Mouse (Mus musculus) midbrain, embryonic 14.5 days (tissue): ENCODE measurements at regions not wholly inside any gene's neighbourhood (a gene's known extent, or its start where the extent isn't known, plus 50 kb on each side); places are given as distances from the start of the nearest gene placed in this dataset.

Experiments
- ATAC-seq: fragments of 200-750 bp; cut with Nextera tagmentation; 2 replicates; pipeline ENCODE4 v1.8.0; 2017; ENCODE audit warnings: moderate number of reproducible peaks, moderate library complexity; ENCODE audit not compliant: low FRiP score, low TSS enrichment
- DNase-seq: peaks from one replicate; pipeline ENCODE4 v3.0.0-alpha.2; 2015
- H3K27ac ChIP-seq: fragments of 300-500 bp; sonication (generic); replicated peaks from 2 replicates; pipeline ENCODE4 v1.5.1; 2014; ENCODE audit warnings: mild to moderate bottlenecking, low read depth, low read length, moderate library complexity
- H3K27me3 ChIP-seq: fragments of 300-500 bp; sonication (generic); 2 replicates; pipeline ENCODE4 v1.6.1; 2014; ENCODE audit warnings: low read length, control low read depth, mixed read lengths; ENCODE audit not compliant: control insufficient read depth, insufficient read depth
- H3K36me3 ChIP-seq: fragments of 300-500 bp; sonication (generic); 2 replicates; pipeline ENCODE4 v1.6.1; 2014; ENCODE audit warnings: low read length, control low read depth; ENCODE audit not compliant: control insufficient read depth, insufficient read depth
- H3K4me1 ChIP-seq: fragments of 300-500 bp; sonication (generic); 2 replicates; pipeline ENCODE4 v1.6.1; 2014; ENCODE audit warnings: mild to moderate bottlenecking, antibody characterized with exemption, low read length, control low read depth; ENCODE audit not compliant: control insufficient read depth, insufficient read depth
- H3K4me2 ChIP-seq: fragments of 300-500 bp; sonication (generic); 2 replicates; pipeline ENCODE4 v1.6.1; 2014; ENCODE audit warnings: mild to moderate bottlenecking, low read length, moderate library complexity
- H3K4me3 ChIP-seq: fragments of 300-500 bp; sonication (generic); replicated peaks from 2 replicates; pipeline ENCODE4 v1.5.1; 2014; ENCODE audit warnings: low read depth, low read length
- H3K9ac ChIP-seq: fragments of 300-500 bp; sonication (generic); replicated peaks from 2 replicates; pipeline ENCODE4 v1.6.1; 2014; ENCODE audit warnings: mild to moderate bottlenecking, low read length, moderate library complexity
- H3K9me3 ChIP-seq: fragments of 300-500 bp; sonication (generic); 2 replicates; pipeline ENCODE4 v1.6.1; 2016; ENCODE audit warnings: low read length, control low read depth, mixed read lengths; ENCODE audit not compliant: control insufficient read depth
- WGBS: fragments of 180-500 bp; shearing (Covaris S2); extraction: QIAGEN DNeasy Blood & Tissue Kit; methylation state at CpG from one replicate; pipeline ENCODE4 v1.1.7; 2014; 5-methylcytosine and 5-hydroxymethylcytosine counted together

- Histone ChIP-seq H3K27me3 (no peaks in the 10 kb centered on the region), H3K9ac (no peak overlapping the region), H3K4me1 (peaks cover 21% of the 10 kb centered on the region), H3K4me2 (peak overlapping the region; percentile 64), H3K36me3 (no peaks in the 10 kb centered on the region), H3K9me3 (no peaks in the 10 kb centered on the region), H3K4me3 (peak overlapping the region; percentile 30), H3K27ac (peak overlapping the region; percentile 94)
- WGBS: 7% methylated on average over 2 of the region's 2 CpGs
- DNase-seq (no peak), ATAC-seq (peak; percentile 13; the same call in 1 of the 2 replicates)
Observed at GRCm38 (mm10) chr12:26903894-26904272, 434.9 kb downstream of the Cmpk2 start.

GRCm38 (mm10) chr12:26903073-26903893 lies 434.3 kb downstream of the Cmpk2 start:
- peak; percentile 91 for DNase-seq
- Histone ChIP-seq H3K27me3 (no peaks in the 10 kb centered on the region), H3K36me3 (no peaks in the 10 kb centered on the region), H3K9me3 (no peaks in the 10 kb centered on the region), H3K9ac (peak overlapping the region; percentile 54; the same call in 1 of the 2 replicates), H3K4me3 (peak overlapping the region; percentile 30), H3K4me2 (peak overlapping the region; percentile 64), H3K27ac (peak overlapping the region; percentile 94), H3K4me1 (peaks cover 21% of the 10 kb centered on the region)
- peak; percentile 96 for ATAC-seq
- 8% methylated on average over 23 of the region's 23 CpGs for WGBS

- Histone ChIP-seq H3K27ac (no peak overlapping the region), H3K4me1 (peaks cover 11% of the 10 kb centered on the region), H3K36me3 (no peaks in the 10 kb centered on the region), H3K9me3 (no peaks in the 10 kb centered on the region), H3K4me2 (no peak overlapping the region), H3K27me3 (no peaks in the 10 kb centered on the region), H3K4me3 (no peak overlapping the region), H3K9ac (no peak overlapping the region)
- 51% methylated on average over 4 of the region's 4 CpGs for WGBS
- ATAC-seq: no peak
- DNase-seq: peak; percentile 53
Observed at GRCm38 (mm10) chr12:26891190-26891589, 422.2 kb downstream of the Cmpk2 start.

- 24% methylated on average over 7 of the region's 7 CpGs for WGBS
- Histone ChIP-seq H3K4me3 (no peak overlapping the region), H3K9ac (no peak overlapping the region), H3K27ac (peak overlapping the region; percentile 93), H3K4me2 (peak overlapping the region; percentile 31), H3K36me3 (no peaks in the 10 kb centered on the region), H3K27me3 (no peaks in the 10 kb centered on the region), H3K9me3 (no peaks in the 10 kb centered on the region), H3K4me1 (peaks cover 44% of the 10 kb centered on the region)
- no peak for DNase-seq
- ATAC-seq: peak; percentile 71; the same call in 1 of the 2 replicates
Observed at GRCm38 (mm10) chr12:26886635-26887014, 417.6 kb downstream of the Cmpk2 start.

GRCm38 (mm10) chr12:26885831-26886634 lies 417.0 kb downstream of the Cmpk2 start:
- Histone ChIP-seq H3K9me3 (no peaks in the 10 kb centered on the region), H3K9ac (no peak overlapping the region; the same call in 1 of the 2 replicates), H3K27me3 (no peaks in the 10 kb centered on the region), H3K36me3 (no peaks in the 10 kb centered on the region), H3K4me3 (no peak overlapping the region), H3K4me1 (peaks cover 44% of the 10 kb centered on the region), H3K27ac (peak overlapping the region; percentile 93), H3K4me2 (peak overlapping the region; percentile 31)
- 8% methylated on average over 12 of the region's 12 CpGs for WGBS
- DNase-seq: peak; percentile 76
- peak; percentile 67 for ATAC-seq

- ATAC-seq: no peak
- Histone ChIP-seq H3K9me3 (no peaks in the 10 kb centered on the region), H3K4me2 (no peak overlapping the region), H3K27me3 (no peaks in the 10 kb centered on the region), H3K4me3 (no peak overlapping the region), H3K36me3 (no peaks in the 10 kb centered on the region), H3K9ac (no peak overlapping the region), H3K4me1 (peaks cover 44% of the 10 kb centered on the region), H3K27ac (peak overlapping the region; percentile 93)
- no peak for DNase-seq
- 40% methylated on average over 3 of the region's 3 CpGs for WGBS
Observed at GRCm38 (mm10) chr12:26885083-26885482, 416.1 kb downstream of the Cmpk2 start.

- Histone ChIP-seq H3K27ac (peak overlapping the region; percentile 93), H3K9ac (no peak overlapping the region), H3K27me3 (no peaks in the 10 kb centered on the region), H3K9me3 (no peaks in the 10 kb centered on the region), H3K36me3 (no peaks in the 10 kb centered on the region), H3K4me1 (peaks cover 44% of the 10 kb centered on the region), H3K4me3 (no peak overlapping the region), H3K4me2 (no peak overlapping the region)
- peak; percentile 61 for DNase-seq
- no peak for ATAC-seq
- 33% methylated on average over 5 of the region's 5 CpGs for WGBS
Observed at GRCm38 (mm10) chr12:26884156-26884555, 415.2 kb downstream of the Cmpk2 start.

- 28% methylated on average over 2 of the region's 2 CpGs for WGBS
- Histone ChIP-seq H3K36me3 (no peaks in the 10 kb centered on the region), H3K4me2 (no peak overlapping the region), H3K9me3 (no peaks in the 10 kb centered on the region), H3K4me1 (peaks cover 13% of the 10 kb centered on the region; the same call in 1 of the 2 replicates), H3K4me3 (no peak overlapping the region), H3K27ac (peak overlapping the region; percentile 72), H3K27me3 (no peaks in the 10 kb centered on the region), H3K9ac (no peak overlapping the region)
- peak; percentile 64 for DNase-seq
- ATAC-seq: peak; percentile 58
Observed at GRCm38 (mm10) chr12:26877691-26878121, 408.7 kb downstream of the Cmpk2 start.
